Mouse (Mus musculus): Measurements from ENCODE around the gene Rhot2.

Rhot2 gene

DNA sequence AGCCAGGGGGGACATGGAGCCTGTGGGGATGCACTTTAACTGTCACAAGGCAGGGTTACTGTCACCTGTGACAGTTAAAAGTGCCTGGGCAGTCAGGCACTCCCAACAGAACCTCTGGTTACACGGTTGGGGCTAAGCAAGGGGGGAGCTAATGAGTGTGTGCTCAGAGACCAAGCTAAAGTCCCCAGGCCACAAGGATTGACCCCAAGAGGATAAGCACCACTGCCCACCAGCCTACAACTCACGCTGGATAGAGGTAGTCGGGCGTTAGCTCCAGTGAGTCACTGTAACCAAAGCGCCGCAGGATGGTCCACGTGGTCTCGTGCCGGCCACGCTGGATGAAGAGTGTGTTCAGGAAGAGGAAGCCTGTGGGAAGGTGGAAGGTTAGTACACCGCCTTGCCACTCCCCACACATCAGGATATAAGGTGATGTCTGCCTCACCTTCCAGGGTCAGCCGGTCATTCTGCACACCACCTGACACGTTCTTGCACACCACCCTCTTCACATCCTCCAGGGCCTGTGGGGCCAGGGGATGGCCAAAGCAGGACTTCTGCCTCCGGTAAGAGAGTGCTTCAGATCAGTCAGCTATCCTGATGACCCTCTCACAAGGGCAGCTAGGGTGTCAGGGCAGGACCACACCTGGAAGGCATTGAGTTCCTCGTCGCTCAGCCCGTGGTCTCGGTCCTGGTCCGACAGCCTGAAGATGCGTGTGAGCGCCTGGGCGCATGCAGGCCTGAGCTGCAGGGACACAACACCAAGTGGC, 3.4 kb downstream of the Rhot2 start, which contains the start of gene Gm20683:
Gene Gm20683 (minus strand): TSS at position 647 of the 764 bp plus-strand sequence.
- DNase-seq: no peak

DNA sequence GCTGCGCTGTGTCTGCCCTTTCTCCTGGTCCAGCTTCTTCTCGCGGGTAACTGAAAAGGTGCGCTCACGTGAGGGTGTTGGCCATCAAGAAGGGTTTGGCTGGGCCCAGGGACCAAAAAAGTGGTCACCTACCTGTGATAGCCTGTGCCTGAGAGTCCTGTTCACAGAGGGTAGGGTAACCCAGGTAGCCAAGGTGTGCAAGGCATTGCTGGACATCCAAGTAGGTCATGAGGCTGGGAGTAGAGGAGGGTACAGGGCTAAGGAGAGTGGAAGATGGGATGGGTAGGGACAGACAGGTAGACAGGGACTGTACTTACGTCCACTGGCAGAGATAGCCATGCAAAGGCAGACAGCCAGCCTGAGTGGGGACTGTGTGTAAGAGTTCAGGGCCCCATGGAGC, 4.1 kb downstream of the Rhot2 start:
- DNase-seq: no peak

DNA sequence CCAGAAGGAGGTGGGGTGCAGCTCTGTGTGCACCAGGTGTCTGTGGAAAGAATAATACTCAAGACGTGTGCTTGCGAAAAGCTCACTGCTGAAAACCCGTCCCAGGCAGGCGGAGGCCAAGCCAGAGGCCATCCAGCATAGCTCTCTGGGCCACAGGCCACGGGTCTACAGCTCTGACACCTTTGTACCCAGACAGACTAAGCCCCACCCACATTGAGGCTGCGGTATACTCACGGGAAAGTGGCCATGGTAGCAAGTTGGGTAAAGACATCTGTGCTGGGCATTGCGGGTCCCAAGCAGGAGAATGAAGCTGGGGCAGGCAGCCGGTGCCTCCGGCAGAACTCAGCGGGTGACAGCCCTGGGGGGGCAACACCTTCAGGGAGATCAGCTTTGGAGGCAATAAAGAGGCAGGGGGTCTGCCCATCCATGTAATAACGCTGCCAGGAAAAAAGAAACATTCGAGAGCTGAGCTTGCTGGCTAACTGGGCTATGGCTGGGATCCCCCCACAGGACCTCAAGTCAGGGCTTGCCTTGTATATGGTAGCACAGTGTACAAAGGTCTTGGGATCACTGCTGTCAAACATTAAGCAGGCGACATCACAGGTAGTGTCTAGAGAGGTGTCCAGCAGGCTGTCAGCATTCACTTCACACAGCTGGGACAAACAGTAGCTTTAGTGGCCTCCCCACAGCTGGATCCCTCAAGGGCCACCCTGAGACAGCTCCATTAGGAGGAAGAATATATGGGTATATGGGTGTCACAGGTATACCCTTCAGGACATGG, 5.0 kb downstream of the Rhot2 start:
- DNase-seq: no peak

- DNase-seq: no peak
Observed at GRCm38 (mm10) chr17:25838904-25839303, 5.7 kb downstream of the Rhot2 start.

DNA sequence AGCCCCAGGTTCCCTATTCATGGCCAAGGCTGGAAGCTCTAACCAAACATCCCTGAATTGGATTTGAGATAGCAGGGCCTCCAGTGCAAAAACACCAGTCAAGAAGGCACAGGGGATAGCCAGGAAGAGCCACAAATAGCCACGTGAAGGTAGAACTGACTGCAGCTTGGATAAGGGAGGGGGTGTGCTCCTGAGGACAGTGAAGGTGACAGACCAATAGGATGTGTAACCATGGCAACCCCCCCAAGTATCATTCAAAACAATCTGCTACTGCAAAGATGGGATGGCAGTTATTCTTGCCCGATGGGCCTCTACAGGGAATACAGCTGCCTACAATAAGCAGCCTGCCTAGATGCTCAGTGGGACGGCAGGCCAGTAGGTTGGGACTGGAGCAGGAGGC, 7.1 kb downstream of the Rhot2 start:
- no peak for DNase-seq

- peak; percentile 90 to 93 for DNase-seq
Observed at GRCm38 (mm10) chr17:25837076-25837410, 7.6 kb downstream of the Rhot2 start, which contains the start of gene Rhbdl1. Gene Rhbdl1, minus strand, starts transcription at chr17:25837295.

- peak; percentile 59 to 61 for DNase-seq
Observed at GRCm38 (mm10) chr17:25836397-25837075, 8.1 kb downstream of the Rhot2 start.

GRCm38 (mm10) chr17:25835816-25836215, 8.8 kb downstream of the Rhot2 start:
- no peak for DNase-seq

DNA sequence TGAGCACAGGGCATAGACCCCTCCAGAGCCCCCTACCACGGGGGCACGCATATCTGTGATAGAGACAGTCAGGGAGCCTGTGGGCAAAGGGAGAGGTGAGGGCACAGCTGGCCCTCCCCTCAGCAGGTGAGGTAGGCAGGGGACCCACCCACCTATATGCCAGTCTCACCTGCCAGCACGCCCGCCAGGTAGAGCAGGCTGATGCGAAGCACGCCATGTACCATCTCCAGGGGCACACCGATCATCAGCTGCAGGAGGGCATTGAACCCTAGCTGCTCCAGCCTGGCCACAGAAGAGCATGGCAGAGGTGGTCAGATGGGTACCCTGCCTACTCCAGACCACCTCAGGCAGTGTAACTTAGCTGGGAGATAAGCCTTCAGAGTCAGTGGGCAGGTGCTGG, 9.3 kb downstream of the Rhot2 start:
- DNase-seq: no peak

DNA sequence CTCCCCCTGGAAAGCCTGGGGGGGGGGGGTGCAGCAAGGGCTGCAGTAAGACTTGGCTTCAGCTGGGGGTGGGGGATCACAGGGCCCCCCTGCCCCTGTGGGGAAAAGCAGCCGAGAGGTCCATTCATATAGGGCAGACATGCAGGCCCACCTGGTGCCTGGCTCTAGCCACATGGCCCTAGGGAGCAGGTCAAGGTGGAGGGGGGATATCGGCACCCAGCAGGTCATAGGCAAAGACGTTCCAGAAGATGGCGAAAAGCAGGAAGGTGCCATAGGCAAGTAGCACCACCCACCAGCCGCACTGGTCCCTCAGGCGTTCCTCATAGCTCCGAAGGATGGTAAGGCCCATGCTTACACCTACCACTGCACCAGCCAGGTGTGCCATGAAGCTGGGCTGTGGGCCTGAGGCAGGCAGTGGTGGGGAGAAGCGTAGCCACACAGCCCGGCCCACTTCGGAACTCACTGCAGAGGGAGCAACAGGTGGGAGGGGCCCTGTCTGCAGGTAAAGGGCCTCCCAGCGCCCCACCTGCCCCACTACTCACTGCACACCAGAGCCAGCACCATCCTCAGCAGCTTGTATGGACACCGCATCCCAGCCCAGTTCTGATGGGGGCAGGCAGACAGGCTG, 9.9 kb downstream of the Rhot2 start:
- DNase-seq: peak in 1 of 2 experiments; percentile 62

DNA sequence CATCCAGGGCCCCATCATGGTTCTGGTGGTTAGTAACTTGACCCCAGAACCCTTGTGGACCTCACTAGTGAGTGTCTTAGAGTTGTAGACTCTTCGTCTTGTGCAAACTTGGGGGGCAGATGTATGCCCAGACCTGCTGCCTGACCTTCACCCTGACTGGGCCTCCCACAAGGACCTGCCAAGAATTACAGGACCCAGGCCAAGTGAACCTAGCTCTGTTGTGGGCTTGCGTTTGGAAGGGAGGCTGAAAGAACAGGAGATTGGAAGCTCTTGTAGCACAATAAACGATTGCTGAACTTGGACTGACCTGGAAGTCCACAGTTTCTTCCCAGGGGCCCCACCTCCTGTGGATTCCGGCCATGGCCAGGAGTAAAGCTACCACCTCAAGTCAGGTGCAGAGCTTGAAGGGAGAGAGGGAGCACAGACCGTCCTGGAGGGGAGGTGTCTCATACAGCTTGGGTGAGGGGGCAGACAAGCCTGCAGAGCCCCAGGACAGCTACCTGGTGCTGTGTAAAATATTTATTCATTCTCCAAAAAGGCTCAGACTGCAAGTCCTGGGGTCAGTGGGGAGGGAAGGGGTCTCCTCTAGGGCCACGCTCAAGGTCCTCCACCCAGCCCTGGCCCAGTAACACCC, 10.6 kb downstream of the Rhot2 start:
- DNase-seq: no peak

DNA sequence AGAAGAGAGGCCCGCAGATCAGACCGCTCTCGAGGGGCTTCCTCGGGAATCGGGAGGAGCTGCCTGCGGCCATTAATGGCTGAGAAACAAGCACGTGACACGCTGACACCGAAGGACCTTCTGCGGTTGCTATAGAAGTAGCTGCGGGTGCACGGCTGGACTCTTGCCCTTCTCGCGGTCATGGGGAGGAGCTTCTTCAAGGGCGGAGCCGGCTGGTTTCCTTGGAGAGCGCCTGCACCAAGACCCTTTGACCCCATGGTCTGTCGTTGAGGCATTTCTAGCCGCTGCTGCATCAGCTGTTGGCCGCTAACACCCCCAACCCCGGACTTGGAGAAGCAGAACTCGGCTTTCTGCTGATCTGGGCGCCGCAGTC, 11.4 kb downstream of the Rhot2 start, which contains the start of gene Stub1:
Gene Stub1 (minus strand): TSS at position 114 of the 373 bp plus-strand sequence.
- DNase-seq: peak in 1 of 2 experiments; percentile 91

DNA sequence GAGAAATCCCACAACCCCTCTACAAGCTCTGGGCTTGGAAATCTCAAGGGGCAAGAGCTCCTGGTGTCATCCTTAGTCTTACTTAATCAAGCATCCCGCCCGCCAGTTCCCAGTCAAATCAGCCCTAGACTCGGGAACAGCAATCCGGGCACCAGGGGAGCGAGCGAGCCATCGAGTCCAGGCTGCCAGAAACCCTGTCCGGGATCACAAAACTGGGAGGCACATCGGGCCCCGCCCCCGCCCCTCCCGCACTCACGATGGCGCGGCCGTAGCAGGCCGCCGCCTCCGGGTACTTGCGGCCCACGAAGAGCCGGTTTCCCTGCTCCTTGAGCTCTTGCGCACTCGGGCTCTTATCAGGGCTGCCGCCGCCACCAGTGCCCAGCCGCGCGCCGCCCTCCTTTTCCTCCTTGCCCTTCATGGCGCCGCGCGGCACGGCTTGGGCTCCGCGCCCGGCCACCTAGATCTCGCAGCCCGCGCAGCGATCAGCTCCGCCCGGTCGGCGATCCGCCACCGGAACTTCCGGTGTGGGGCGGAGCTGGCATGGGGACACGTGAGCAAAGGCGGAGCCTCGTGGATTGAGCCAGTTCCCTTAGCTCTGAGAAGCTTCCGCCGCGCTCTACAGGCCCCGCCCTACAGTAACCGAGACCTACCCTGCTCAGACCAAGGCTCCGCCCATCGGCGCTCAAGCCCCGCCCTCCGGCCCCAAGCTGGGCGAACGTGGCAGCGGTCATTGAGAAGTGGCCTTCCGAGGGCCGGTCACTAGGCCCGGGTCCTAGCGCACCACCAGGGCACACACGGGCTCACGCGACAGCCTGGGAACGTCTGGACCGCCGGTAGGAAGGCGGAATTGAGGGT, 12.0 kb downstream of the Rhot2 start:
- peak; percentile 99 to 100 for DNase-seq

DNA sequence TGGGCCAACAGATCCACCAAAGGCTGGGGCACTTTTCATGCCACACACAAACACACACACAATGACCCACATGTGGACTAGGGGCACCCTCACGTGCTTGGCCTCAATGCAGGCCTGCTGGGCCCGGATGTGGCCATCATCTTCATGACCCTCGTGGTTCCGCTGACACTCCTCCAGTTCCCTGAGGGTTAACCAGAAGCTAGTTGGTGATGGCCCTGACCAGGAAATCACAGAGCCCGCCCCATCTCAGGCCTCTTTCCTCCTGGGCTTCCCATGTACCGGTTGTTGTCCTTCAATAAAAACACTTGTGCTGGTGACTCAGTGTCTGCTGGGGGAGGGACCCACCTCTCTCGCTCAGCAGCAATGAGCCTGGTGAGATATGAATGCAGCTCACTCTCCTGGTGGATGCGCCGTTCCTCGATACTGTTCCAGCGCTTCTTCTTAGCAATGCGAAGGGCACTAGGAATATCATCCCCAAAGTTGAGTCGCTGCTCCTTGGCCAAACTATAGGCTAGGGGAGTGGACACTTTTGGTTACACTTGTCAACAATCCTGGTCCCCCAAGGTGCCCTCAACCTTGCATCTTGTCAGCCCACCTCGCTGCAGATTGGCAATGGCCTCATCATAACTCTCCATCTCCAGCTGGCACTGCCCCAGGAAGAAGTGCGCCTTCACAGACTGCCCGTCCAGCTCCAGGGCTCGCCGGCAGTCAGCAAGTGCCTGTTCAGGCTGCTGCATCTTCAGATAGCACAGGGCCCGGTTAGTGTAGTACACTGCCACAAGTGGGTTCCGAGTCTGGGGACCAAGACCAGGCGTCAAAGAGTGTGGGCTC, 13.0 kb downstream of the Rhot2 start:
- DNase-seq: peak; percentile 49 to 70

DNA sequence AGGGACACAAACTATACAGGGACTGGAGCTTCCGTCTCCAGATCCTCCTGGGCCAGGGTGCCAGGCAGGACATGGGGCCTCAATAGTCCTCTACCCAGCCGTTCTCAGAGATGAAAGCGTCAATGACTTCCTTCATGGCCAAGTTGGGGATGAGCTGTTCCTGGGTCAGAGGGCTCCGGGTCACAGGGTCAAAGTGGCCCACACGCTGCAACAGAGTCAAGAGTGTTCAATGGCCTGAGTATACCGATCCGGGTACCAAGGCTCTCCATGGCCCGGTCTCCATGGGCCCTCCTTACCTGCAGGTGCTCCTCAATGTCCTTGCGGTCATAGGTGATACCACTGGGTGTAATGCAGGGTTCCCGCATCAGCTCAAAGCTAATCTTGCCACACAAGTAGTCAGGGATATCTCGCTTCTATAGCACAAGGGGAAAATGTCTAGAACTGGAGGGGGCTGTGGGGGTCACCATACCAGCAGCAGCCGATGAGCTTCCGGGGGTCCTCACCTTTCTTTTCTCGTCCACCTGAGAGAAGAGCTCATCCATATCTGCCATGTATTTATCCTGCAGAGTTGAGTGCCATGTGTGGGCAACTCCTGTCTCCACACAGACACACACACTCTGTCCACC, 13.7 kb downstream of the Rhot2 start:
- DNase-seq: no peak

DNA sequence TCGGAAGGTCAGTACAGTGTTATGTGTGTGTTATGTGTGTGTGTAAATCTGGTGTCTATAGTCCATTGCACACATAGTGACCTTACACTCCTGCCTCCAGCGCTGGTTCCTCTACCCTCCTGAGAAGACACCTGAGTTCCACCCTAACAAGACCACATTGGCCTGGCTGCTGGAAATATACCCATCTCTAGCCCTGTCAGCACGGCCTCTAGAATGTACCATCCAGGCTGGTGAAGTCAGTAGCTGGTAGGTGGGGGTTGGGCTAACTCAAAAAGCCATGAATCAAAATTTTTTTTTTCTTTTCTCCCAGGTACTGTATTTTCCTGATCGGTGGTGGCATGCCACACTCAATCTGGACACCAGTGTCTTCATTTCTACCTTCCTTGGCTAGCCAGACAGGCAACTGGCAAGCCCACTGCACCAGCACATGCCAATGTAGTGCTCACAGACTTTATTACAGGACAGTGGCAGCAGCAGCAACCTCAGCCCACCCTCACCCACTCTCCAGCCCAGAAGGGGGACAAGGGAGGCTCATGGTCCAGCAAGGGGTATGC, 14.4 kb downstream of the Rhot2 start:
- DNase-seq: no peak

GRCm38 (mm10) chr17:25829558-25830017, 15.1 kb downstream of the Rhot2 start:
- peak in 1 of 2 experiments; percentile 40 for DNase-seq

DNA sequence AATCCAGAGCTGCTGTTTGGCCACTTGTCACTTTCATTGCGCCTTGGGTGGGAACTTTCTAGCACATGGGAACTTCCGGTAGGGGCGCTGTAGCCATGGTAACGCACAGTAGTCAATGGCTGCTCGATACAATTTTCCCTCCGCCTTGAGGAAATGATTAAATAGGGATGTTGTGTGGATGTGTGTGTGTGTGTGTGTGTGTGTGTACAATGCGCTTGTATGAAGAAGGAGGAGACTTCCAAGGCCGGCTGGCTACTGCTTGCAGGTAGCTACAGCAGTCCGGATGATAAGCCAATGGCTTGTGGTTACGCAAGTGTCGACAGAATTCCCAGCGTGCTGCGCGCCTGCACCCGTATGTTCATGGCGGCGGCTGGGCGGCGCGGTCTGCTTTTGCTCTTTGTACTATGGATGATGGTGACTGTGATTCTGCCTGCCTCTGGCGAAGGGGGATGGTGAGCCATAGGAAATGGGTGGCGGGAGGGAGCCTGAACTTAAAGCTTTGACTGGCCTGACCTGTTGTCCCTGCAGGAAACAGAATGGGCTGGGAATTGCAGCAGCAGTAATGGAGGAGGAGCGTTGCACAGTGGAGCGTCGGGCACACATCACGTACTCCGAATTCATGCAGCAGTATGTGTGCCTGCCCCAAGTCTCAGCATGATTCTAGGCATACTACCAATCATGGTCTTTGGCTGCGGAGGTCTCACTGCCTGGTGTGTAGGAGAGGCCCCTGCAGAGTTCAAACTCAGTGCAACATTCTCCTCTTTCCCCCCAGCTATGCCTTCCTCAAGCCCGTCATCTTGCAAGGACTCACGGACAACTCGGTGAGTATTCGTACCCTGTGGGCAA, 15.7 kb downstream of the Rhot2 start, which contains the start of gene Jmjd8:
Gene Jmjd8 (plus strand): TSS at position 156 of the 846 bp plus-strand sequence.
- peak; percentile 89 to 90 for DNase-seq
